Mouse (Mus musculus) myocyte (in vitro differentiated cells): ENCODE measurements around the gene Exog.

Experiments used
- CEBPB ChIP-seq: IDR thresholded peaks from 2 replicates; pipeline ENCODE4 v1.6.1; 2011; ENCODE audit warnings: mild to moderate bottlenecking, moderate library complexity; ENCODE audit not compliant: poor library complexity, insufficient read depth, severe bottlenecking
- E2F4 ChIP-seq: IDR thresholded peaks from one replicate; pipeline ENCODE4 v1.6.1; 2011; ENCODE audit warnings: mild to moderate bottlenecking, control low read depth, moderate library complexity; ENCODE audit not compliant: insufficient read depth
- MAX ChIP-seq: IDR thresholded peaks from one replicate; pipeline ENCODE4 v1.6.1; 2011; ENCODE audit warnings: low read depth, mild to moderate bottlenecking, control low read depth
- MYOD1 ChIP-seq, 3 experiments: IDR thresholded peaks; one replicate each; pipeline ENCODE4 v1.6.1; 2011; ENCODE audit warnings: control low read depth in 2 of 3, low read depth in 2 of 3, mild to moderate bottlenecking in 2 of 3, moderate library complexity in 1 of 3; ENCODE audit not compliant: insufficient read length in 2 of 3, control insufficient read depth in 1 of 3
- MYOG ChIP-seq, 3 experiments: IDR thresholded peaks; one replicate each; pipeline ENCODE4 v1.6.1; 2011; ENCODE audit warnings: control low read depth in 2 of 3, low read depth in 2 of 3, mild to moderate bottlenecking in 2 of 3; ENCODE audit not compliant: insufficient read length in 2 of 3, control insufficient read depth in 1 of 3, insufficient read depth in 1 of 3
- POLR2A ChIP-seq: IDR thresholded peaks from one replicate; pipeline ENCODE4 v1.6.1; 2011; ENCODE audit warnings: low read depth, mild to moderate bottlenecking, control low read depth, moderate library complexity; ENCODE audit not compliant: insufficient read length
- POLR2AphosphoS2 ChIP-seq: IDR thresholded peaks from one replicate; pipeline ENCODE4 v1.6.1; 2011; ENCODE audit warnings: low read depth, control low read depth; ENCODE audit not compliant: insufficient read length
- TCF12 ChIP-seq: IDR thresholded peaks from one replicate; pipeline ENCODE4 v1.6.1; 2011; ENCODE audit warnings: mild to moderate bottlenecking, control low read depth; ENCODE audit not compliant: poor library complexity, insufficient read depth, severe bottlenecking
- TCF3 ChIP-seq: IDR thresholded peaks from one replicate; pipeline ENCODE4 v1.6.1; 2011; ENCODE audit warnings: low read depth, control low read depth; ENCODE audit not compliant: insufficient read length
- USF1 ChIP-seq: IDR thresholded peaks from one replicate; pipeline ENCODE4 v1.6.1; 2011; ENCODE audit warnings: low read depth, mild to moderate bottlenecking, control low read depth, moderate library complexity

DNA sequence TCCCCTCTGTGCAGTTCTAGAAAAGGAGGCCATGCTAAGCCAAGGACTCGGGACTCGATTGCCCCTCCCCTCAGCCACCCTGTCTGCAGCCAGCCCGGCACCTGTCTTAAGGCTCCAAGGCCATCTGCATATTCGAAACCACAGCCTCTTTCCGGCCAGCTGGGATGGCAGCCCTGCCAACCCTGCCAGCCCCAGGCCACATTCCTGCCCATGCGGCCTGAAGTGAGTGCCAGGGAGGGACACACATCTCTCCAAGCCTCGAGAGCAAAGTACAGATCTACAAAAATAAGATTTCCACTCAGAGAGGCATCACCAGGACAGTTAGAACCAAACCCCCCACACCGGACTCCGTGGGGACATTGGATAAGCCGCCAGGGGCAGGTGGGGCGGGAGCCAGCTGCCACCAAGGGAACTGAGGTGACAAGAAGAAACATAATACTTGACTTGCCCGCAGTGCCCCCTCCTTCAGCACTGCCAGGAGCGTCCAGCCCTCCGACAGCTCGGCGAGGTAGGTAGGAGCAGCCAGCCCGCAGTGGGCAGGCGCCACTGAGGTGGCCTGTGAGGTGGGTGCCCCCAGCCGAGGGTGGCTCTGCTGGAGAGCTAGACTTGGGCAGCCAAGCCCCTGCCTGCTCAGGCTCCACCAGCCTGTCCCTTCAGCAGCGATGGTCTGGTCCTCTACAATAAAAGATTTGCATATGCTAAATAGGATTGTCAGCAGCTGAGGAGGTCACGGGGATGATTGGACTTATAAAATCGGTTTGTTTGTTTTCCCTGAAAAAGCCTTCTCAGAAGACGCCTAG lies 39.0 kb downstream of the Exog start:
- peak; percentile 90 for TF ChIP-seq TCF3
- TF ChIP-seq POLR2A = no peak
- no peak for TF ChIP-seq E2F4
- peak; percentile 88 for TF ChIP-seq TCF12
- no peak for TF ChIP-seq CEBPB
- no peak for TF ChIP-seq USF1
- TF ChIP-seq POLR2AphosphoS2 = no peak
- TF ChIP-seq MYOD1 (IDR thresholded peaks at IDR 0.05; ENCODE audit: control insufficient read depth in 1 of 3, insufficient read length in 2 of 3, low read depth in 2 of 3) = peak; percentile 60 to 96 (median 92)
- TF ChIP-seq MAX = no peak
- peak; percentile 83 to 95 (median 88) for TF ChIP-seq MYOG (IDR thresholded peaks at IDR 0.05; ENCODE audit: control insufficient read depth in 1 of 3, insufficient read depth in 1 of 3, insufficient read length in 2 of 3, low read depth in 2 of 3)
